Mouse (Mus musculus): ENCODE results near the gene Ttc37. TPM values are rescaled to one million over a fixed set of nuclear protein-coding genes. Genes with fewer than 3 reads are reported as not detected.

Ttc37 gene
- polyA plus RNA-seq (2015; fragmentation: Nextera tagmentation; extraction: Ambion mirVana) = 10.3 and 11.2 TPM in 2 replicates

DNA sequence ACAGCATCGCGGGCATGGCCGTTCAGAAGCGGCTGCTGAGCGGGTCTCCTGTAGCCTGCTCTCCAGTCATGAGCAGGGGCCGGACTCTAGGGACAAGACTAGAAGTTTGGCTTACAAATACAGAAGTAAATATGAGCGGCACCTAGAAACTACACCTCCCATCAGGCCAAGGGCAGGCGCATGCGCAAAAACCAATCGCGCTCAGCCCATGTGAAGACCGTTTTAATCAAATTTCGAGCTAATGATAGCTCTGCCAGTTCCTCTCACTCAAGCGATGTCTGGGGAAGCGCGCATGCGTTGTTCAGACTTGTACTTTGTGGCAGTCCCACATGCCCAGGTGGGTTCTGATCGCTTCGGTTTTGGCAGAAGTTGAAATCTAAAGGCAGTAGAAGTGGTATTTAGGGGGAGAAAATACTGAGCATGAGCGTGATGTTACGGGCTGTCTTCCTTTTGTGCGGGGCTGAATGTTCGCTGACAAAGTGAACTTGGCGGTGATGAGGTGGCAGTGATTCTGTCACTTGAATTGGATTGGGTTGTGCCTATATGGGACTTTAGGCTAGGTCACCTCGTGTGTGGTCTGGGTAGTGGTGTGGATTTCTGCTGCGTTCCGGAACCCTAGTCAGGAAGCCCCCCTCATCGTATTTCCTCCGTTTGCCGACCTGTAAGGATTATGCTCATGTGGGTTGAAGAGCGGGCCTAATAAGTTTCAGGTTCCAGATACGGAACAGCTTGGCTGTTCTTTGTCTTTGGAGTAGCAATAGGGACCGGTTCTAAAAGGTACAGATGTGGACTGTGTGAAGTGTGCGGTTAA lies at the start of gene Ttc37, which contains the start of gene Arsk:
TSS of gene Ttc37 (plus strand) at position 242 of the 811 bp plus-strand sequence.
TSS of gene Arsk (minus strand) at position 168 of the 811 bp plus-strand sequence.
- H3K4me3 ChIP-seq (replicated peaks) = peak within 1 kb of the TSS; percentile 66
- no peaks in the 10 kb centered on the region for H3K9me3 ChIP-seq
- peak within 1 kb of the TSS; percentile 58 for H3K27ac ChIP-seq
- H3K4me2 ChIP-seq (replicated peaks) = peak within 1 kb of the TSS; percentile 58
- H3K9ac ChIP-seq = peak within 1 kb of the TSS; percentile 61
- H3K36me3 ChIP-seq = no peaks in the 10 kb centered on the region
- no peaks in the 10 kb centered on the region for H3K4me1 ChIP-seq (replicated peaks)
- WGBS = under 1% methylated on average over 34 of the region's 34 CpGs
- no peaks in the 10 kb centered on the region for H3K27me3 ChIP-seq (replicated peaks)
- peak; percentile 98 for ATAC-seq

DNA sequence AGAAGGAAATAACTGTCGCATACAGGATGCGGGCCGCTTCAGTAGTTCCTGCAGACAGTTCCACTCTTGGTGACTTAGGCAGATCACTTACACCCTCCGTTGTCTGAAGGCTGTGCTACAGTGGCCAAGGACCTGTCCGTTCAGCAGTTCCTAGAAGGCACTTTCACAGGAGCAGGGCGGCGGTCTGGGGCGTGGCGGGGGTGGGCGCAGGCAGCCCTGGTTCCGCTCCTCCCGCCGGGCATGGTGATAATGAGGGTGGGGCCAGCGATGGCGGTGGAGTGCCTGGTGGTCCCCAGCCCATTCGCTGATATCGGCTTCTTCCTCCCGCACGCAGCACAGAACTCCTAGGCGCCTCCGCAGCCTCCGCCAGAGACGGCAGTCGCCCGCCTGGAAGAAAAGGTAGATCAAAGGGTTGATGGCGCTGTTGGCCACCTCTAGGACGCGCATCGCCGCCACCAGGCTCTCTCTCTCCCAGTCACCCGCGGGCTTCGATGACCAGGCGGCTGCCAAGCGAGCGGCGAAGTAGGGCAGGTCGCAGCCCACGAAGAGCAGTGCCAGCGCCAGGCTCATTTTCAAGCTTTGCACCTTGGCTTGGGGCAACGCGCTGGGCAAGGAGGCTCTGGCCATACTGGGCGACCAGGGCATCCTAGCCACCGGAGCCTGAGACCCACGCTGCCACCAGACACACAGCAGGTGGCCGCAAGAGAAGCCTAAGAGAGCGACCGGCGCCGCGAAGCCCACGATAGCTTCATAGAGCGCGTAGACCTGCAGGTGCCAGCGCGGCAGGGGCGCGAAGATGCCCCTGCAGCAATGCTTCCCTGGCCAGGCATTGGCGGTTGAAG lies 42.9 kb upstream of the Ttc37 start:
- peak overlapping the region; percentile 9 for H3K9ac ChIP-seq
- H3K27me3 ChIP-seq (replicated peaks) = peaks cover 38% of the 10 kb centered on the region
- H3K9me3 ChIP-seq = no peaks in the 10 kb centered on the region
- WGBS = under 1% methylated on average over 59 of the region's 59 CpGs
- peak overlapping the region; percentile 96 for H3K4me2 ChIP-seq (replicated peaks)
- peaks cover 15% of the 10 kb centered on the region for H3K4me1 ChIP-seq (replicated peaks)
- no peak overlapping the region for H3K27ac ChIP-seq
- peak; percentile 83 for ATAC-seq
- H3K36me3 ChIP-seq = no peaks in the 10 kb centered on the region
- peak overlapping the region; percentile 40 for H3K4me3 ChIP-seq (replicated peaks)

DNA sequence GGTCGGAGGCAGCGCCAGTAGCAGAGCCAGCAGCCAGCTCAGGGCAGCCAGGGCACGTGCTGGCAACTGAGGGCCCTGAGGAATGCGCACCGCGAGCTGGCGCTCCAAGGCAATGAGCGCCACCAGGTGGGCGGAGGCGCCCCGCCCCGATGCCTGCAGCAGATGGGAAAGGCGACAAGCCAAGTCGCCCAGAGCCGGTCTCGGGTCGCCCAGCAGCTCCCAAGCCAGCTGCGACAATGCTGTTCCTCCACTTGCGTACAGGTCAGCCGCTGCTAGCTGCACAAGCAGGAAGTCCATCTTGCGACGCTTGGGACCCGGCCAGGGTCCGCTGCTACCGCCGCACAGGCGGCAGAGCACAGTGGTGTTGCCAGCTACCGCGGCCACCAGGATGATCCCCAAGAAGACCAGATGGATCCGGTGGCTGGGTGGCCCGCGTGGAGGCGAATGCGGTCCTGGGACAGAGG lies 42.2 kb upstream of the Ttc37 start:
- ATAC-seq = peak; percentile 94
- H3K27ac ChIP-seq = no peak overlapping the region
- peaks cover 15% of the 10 kb centered on the region for H3K4me1 ChIP-seq (replicated peaks)
- peak overlapping the region; percentile 9 for H3K9ac ChIP-seq
- under 1% methylated on average over 34 of the region's 34 CpGs for WGBS
- peak overlapping the region; percentile 40 for H3K4me3 ChIP-seq (replicated peaks)
- peaks cover 38% of the 10 kb centered on the region for H3K27me3 ChIP-seq (replicated peaks)
- H3K4me2 ChIP-seq (replicated peaks) = peak overlapping the region; percentile 96
- no peaks in the 10 kb centered on the region for H3K36me3 ChIP-seq
- H3K9me3 ChIP-seq = no peaks in the 10 kb centered on the region

DNA sequence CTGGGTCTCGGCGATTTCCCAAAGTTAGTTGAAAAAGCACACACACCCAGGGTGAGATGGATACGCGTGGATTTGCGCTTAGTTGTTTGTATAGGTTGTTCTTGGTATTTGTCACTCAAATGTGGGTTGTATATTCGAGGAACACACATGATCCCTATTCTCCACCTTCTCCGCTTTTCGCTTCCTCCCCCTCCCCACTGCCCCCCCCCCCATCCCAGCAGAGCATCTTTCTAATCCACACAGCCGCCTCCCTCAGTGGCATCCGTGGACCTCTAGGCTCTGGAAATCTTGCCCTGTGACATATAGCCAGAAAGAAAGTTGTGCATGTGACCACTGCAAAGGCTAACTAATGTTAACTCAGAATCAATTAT lies 41.7 kb upstream of the Ttc37 start, which contains the start of gene Gpr150:
TSS of gene Gpr150 (minus strand) at position 101 of the 371 bp plus-strand sequence.
- H3K4me2 ChIP-seq (replicated peaks) = peak within 1 kb of the TSS; percentile 96
- H3K9ac ChIP-seq = peak within 1 kb of the TSS; percentile 9
- H3K9me3 ChIP-seq = no peaks in the 10 kb centered on the region
- H3K4me1 ChIP-seq (replicated peaks) = peaks cover 15% of the 10 kb centered on the region
- no peak for ATAC-seq
- H3K4me3 ChIP-seq (replicated peaks) = peak within 1 kb of the TSS; percentile 40
- no peak within 1 kb of the TSS for H3K27ac ChIP-seq
- no peaks in the 10 kb centered on the region for H3K36me3 ChIP-seq
- 14% methylated on average over 10 of the region's 10 CpGs for WGBS
- H3K27me3 ChIP-seq (replicated peaks) = peaks cover 38% of the 10 kb centered on the region

DNA sequence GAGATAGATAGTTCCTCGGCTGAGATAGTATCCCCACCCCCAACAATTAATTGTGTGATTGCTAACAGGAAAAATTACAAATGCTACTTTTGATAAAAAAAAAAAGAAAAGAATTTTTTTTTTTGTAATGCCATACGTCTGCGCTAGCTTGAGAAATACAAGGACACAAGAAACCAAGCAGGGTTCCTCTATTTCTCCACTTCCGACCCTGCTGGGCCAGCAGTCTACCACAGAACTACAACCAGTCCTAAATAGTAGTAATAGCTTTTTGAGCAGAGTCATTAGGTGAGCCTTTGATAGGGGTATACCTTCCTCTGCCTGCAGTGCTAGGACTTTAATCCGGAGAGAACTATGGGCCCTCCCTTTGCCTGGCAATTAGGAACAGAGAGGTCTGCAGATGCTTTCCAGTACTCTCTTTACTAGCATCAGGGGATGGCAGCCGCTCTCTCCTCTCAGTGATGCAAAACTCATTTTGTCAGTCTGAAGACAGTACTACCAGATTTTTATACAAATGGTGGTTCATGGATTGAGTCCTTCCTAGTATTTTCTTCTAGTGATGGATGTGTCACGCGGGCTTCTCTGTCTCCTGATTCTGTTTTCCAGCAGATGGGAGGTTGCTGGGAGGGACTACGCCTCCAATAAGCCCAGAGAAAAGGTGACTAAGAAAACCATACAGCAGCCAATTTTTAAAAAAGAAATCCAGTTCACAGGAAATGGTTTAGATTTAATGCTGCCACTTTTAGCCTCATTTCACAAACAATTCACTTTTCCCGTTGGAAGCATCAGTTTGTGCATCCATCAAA lies 41.1 kb upstream of the Ttc37 start:
- Histone ChIP-seq H3K4me3 (replicated peaks) (no peak overlapping the region), H3K27me3 (replicated peaks) (peaks cover 38% of the 10 kb centered on the region), H3K9ac (no peak overlapping the region), H3K4me2 (replicated peaks) (no peak overlapping the region), H3K36me3 (no peaks in the 10 kb centered on the region), H3K27ac (no peak overlapping the region), H3K4me1 (replicated peaks) (peaks cover 15% of the 10 kb centered on the region), H3K9me3 (no peaks in the 10 kb centered on the region)
- WGBS = 63% methylated on average over 10 of the region's 10 CpGs
- ATAC-seq = no peak

DNA sequence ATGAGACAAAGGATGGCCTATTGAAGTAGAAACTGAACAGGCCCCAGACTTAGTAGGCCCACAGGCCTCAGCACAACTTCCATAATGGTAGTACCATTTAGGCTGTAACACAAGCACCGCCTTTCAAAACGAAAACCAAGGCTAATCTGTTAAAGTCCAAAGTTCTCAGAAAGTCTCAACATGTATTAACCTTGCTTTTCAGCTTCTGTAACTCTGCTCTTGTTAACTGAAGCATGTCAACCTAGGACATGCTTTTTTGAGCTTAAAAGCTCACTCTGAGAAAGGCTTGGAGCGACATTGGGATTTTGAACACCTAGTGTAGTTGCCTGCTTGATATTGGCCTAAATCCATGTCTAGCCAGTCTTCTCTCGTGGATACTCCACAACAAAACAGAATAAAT lies 38.9 kb upstream of the Ttc37 start:
- no peaks in the 10 kb centered on the region for H3K9me3 ChIP-seq
- no peak overlapping the region for H3K9ac ChIP-seq
- no peak overlapping the region for H3K27ac ChIP-seq
- ATAC-seq = no peak
- H3K4me3 ChIP-seq (replicated peaks) = no peak overlapping the region
- H3K4me1 ChIP-seq (replicated peaks) = peaks cover 15% of the 10 kb centered on the region
- peaks cover 28% of the 10 kb centered on the region for H3K27me3 ChIP-seq (replicated peaks)
- WGBS = 87% methylated on average over 4 of the region's 4 CpGs
- H3K4me2 ChIP-seq (replicated peaks) = no peak overlapping the region
- H3K36me3 ChIP-seq = no peaks in the 10 kb centered on the region

DNA sequence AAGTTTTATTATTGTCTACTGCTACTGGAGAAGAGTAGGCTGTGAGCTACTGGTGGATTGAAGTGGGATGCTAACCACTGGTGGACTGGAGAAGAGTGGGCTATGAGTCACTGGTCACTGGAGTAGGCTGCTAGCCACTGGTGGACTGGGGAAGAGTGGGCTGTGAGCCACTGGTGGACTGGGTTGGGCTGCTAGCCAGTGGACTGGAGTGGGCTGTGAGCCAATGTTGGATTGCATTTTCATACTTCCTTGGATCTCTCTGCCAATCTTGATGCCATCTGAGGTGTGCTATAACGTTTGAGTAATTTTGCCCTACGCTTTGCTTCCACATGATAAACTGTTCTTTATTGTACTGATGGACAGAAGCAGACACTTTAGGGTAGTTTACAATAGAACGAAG lies 36.4 kb upstream of the Ttc37 start:
- Histone ChIP-seq H3K4me2 (replicated peaks) (no peak overlapping the region), H3K27ac (no peak overlapping the region), H3K4me3 (replicated peaks) (no peak overlapping the region), H3K9ac (no peak overlapping the region), H3K4me1 (replicated peaks) (no peaks in the 10 kb centered on the region), H3K27me3 (replicated peaks) (peaks cover 5% of the 10 kb centered on the region), H3K9me3 (no peaks in the 10 kb centered on the region), H3K36me3 (no peaks in the 10 kb centered on the region)
- whole genome bisulfite sequencing = 87% methylated on average over 3 of the region's 3 CpGs
- no peak for ATAC-seq

DNA sequence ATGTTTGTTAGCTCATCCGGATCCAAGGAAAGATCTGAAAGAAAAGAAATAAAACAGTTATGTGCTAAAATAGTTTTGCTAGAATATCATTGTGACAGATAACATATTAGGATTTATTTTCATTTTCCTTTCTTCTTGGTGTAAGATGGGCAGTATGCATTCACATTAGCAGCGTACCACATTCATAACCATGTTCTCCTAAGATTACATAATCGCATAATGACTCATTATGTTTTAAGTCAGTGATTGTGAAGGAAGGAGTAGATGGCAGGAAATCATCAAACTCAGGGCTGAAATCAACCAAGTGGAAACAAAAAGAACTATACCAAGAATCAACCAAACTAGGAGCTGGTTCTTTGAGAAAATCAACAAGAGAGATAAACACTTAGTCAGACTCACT lies 36.0 kb upstream of the Ttc37 start:
- no peak for ATAC-seq
- WGBS = 94% methylated on average over 3 of the region's 3 CpGs
- H3K4me1 ChIP-seq (replicated peaks) = no peaks in the 10 kb centered on the region

DNA sequence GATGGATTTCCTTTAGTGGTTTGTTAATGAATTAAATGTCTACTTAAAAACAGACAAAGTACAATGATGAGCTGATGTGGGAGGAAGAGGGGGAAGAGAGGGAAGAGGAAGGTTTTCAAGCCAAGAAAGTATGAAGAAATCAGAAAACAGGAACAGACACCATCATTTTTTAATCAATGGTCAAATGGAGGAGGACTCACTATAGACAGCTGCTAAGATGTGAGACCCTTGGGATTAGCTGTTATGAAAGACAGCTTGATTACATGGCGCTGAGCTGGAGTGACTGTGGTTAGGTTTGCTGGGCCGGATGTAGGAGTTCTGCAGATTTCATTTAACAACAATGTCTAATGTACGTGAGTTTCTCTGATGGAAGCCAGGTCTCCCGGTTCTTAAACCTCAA lies 35.0 kb upstream of the Ttc37 start:
- H3K4me2 ChIP-seq (replicated peaks) = no peak overlapping the region
- no peak overlapping the region for H3K9ac ChIP-seq
- no peaks in the 10 kb centered on the region for H3K27me3 ChIP-seq (replicated peaks)
- no peaks in the 10 kb centered on the region for H3K4me1 ChIP-seq (replicated peaks)
- ATAC-seq = no peak
- H3K4me3 ChIP-seq (replicated peaks) = no peak overlapping the region
- H3K27ac ChIP-seq = no peak overlapping the region
- H3K9me3 ChIP-seq = no peaks in the 10 kb centered on the region
- no peaks in the 10 kb centered on the region for H3K36me3 ChIP-seq
- WGBS = 87% methylated on average over 4 of the region's 4 CpGs

More for the DNA sequence above, 36.0 kb upstream of the Ttc37 start:
- H3K36me3 ChIP-seq = no peaks in the 10 kb centered on the region
- H3K27ac ChIP-seq = no peak overlapping the region
- no peak overlapping the region for H3K9ac ChIP-seq
- peaks cover 2% of the 10 kb centered on the region; the same call in 1 of the 2 replicates for H3K27me3 ChIP-seq (replicated peaks)
- no peak overlapping the region for H3K4me2 ChIP-seq (replicated peaks)
- no peaks in the 10 kb centered on the region for H3K9me3 ChIP-seq
- H3K4me3 ChIP-seq (replicated peaks) = no peak overlapping the region

DNA sequence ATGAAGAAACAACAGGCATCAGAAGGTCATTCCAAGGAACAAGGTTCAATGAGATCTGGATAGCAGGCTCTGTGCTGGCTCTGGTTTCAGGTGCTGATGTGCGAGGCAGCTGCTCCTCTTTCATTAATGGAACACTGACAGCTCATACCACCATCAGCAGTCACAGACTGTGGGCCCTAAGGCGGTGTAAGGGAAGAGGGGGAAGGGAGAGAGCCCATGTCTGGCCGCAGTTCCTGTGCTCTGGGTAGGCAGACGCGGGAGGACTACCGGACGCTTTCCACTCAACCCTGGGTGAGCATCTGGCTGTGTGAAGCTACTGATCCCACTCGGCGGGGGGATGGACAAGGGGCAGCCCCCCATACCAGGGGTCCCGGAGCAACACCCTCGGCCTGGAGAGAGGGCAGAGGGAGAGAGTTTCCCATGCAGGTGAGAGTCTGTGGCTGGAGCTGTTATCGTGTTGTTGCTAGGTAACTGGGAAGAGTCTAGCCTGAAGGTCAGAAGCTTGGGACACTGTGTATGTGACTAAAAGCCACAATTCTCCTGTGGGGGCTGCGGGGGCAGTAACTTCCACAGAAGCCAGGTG lies 34.1 kb upstream of the Ttc37 start:
- 83% methylated on average over 13 of the region's 13 CpGs for WGBS
- H3K4me3 ChIP-seq (replicated peaks) = no peak overlapping the region
- no peak overlapping the region for H3K27ac ChIP-seq
- H3K4me1 ChIP-seq (replicated peaks) = no peaks in the 10 kb centered on the region
- H3K9ac ChIP-seq = no peak overlapping the region
- no peaks in the 10 kb centered on the region for H3K36me3 ChIP-seq
- 0 out of 2 replicates have a peak, but pooled peaks have one; percentile 8 for ATAC-seq
- no peaks in the 10 kb centered on the region for H3K9me3 ChIP-seq
- no peak overlapping the region for H3K4me2 ChIP-seq (replicated peaks)
- no peaks in the 10 kb centered on the region for H3K27me3 ChIP-seq (replicated peaks)

DNA sequence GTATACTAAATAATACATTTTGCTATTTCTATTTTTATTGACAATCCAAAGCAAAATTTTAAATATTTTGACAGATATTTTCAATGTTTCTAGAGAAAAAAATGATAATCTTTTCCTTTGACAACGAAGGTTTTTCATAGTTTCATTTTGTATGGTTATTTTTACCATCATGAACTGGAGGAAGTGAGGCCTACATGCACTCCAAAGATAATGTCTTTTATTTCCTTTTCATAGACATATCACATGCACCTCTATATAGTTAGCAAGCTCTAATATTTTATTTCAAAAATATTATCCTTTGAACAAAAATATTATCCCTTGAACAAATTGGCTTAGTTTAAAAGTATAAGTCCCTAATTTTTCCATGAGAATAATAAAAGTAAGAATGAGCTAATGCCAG lies 24.2 kb upstream of the Ttc37 start:
- Histone ChIP-seq H3K27me3 (replicated peaks) (no peaks in the 10 kb centered on the region), H3K9ac (no peak overlapping the region), H3K4me3 (replicated peaks) (no peak overlapping the region), H3K4me1 (replicated peaks) (no peaks in the 10 kb centered on the region), H3K9me3 (no peaks in the 10 kb centered on the region), H3K36me3 (no peaks in the 10 kb centered on the region), H3K27ac (no peak overlapping the region), H3K4me2 (replicated peaks) (no peak overlapping the region)
- 70% methylated on average over 1 of the region's 1 CpGs for WGBS
- ATAC-seq = no peak
